Mouse (Mus musculus) stomach, embryonic 15.5 days (tissue): ENCODE data around the gene Ncam1. TPM values are rescaled to one million over a fixed set of nuclear protein-coding genes. Genes with fewer than 3 reads are reported as not detected.
A peak's percentile ranks its signal among the peaks of the same experiment; 100 is the strongest.

Source experiments
- ATAC-seq: fragments of 200-750 bp; cut with Nextera tagmentation; 2 replicates; pipeline ENCODE4 v1.8.0; 2017; ENCODE audit warnings: low read depth, moderate number of reproducible peaks, moderate TSS enrichment; ENCODE audit not compliant: insufficient read depth, low FRiP score
- H3K27ac ChIP-seq: fragments of 300-500 bp; sonication (generic); 2 replicates; pipeline ENCODE4 v1.5.1; 2015; ENCODE audit warnings: mild to moderate bottlenecking, inconsistent platforms
- H3K27me3 ChIP-seq: fragments of 300-500 bp; sonication (generic); replicated peaks from 2 replicates; pipeline ENCODE4 v1.6.1; 2015; ENCODE audit warnings: inconsistent platforms
- H3K36me3 ChIP-seq: fragments of 300-500 bp; sonication (generic); 2 replicates; pipeline ENCODE4 v1.6.1; 2015; ENCODE audit warnings: inconsistent platforms
- H3K4me1 ChIP-seq: fragments of 300-500 bp; sonication (generic); 2 replicates; pipeline ENCODE4 v1.6.1; 2015; ENCODE audit warnings: inconsistent platforms
- H3K4me2 ChIP-seq: fragments of 300-500 bp; sonication (generic); 2 replicates; pipeline ENCODE4 v1.6.1; 2015; ENCODE audit warnings: mild to moderate bottlenecking, inconsistent platforms
- H3K4me3 ChIP-seq: fragments of 300-500 bp; sonication (generic); replicated peaks from 2 replicates; pipeline ENCODE4 v1.5.1; 2015; ENCODE audit warnings: inconsistent platforms
- H3K9ac ChIP-seq: fragments of 300-500 bp; sonication (generic); 2 replicates; pipeline ENCODE4 v1.6.1; 2015; ENCODE audit warnings: inconsistent platforms
- H3K9me3 ChIP-seq: fragments of 300-500 bp; sonication (generic); 2 replicates; pipeline ENCODE4 v1.6.1; 2016; ENCODE audit warnings: inconsistent platforms
- WGBS: fragments of 180-500 bp; shearing (Covaris S2); methylation state at CpG from one replicate; pipeline ENCODE4 v1.1.7; 2015; 5-methylcytosine and 5-hydroxymethylcytosine counted together
- polyA plus RNA-seq: library from polyadenylated mRNA; unstranded; fragments of >200 nt; fragmentation: Nextera tagmentation; extraction: Ambion mirVana; gene quantifications from 2 replicates; pipeline ENCODE4 v1.2.1, GENCODE M21; 2015

Ncam1 gene
- polyA plus RNA-seq, 1 experiment from 2014 or later = 95.4 TPM

DNA sequence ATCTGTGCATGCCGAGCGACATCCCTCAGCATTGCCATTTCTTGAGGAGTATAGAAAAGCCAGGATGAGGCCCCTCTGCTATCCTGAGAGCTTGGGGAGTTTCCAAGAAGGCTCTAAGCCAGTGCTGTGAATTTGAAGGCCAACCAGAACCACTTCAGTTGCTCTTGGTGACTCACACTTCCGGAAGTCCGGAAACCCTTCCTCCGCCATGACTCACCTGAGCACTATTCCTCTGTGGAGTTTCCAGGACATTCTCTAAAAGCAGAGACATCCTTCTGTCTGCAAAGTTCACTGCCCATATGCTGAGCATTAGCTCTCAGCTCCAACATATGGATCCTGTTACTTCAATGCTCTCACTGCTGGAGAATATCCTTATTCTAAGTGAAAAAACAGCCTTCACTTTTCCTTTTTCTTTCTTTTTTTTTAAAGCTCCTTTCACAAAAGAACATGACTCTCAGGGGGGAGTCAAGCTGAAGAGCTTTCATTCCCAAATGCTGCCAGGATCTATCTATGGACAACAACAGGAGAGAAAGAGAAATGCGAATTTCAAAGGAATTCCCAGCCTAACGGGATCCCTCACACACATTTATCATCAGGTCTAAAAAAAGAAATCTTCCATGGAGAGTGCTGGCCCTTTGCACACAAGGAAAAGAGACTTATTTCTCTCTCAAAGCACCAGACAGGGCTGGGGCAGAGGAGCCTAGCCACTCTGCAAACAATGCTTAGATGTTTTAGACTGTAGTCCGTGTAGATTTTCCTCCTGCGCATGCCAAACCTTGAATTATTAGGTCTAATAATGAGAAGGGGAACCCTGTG is 226.8 kb downstream of the Ncam1 start:
- H3K36me3 ChIP-seq = 0 out of 2 replicates have a peak, but pooled peaks cover 9% of the 10 kb centered on the region
- H3K4me2 ChIP-seq = no peak overlapping the region
- WGBS = 33% methylated on average over 9 of the region's 9 CpGs
- no peak overlapping the region for H3K9ac ChIP-seq
- no peaks in the 10 kb centered on the region for H3K9me3 ChIP-seq
- H3K27me3 ChIP-seq = no peaks in the 10 kb centered on the region
- H3K27ac ChIP-seq = peak overlapping the region; percentile 82
- ATAC-seq = peak; percentile 79
- no peak overlapping the region for H3K4me3 ChIP-seq
- H3K4me1 ChIP-seq = peaks cover 9% of the 10 kb centered on the region; the same call in 1 of the 2 replicates

DNA sequence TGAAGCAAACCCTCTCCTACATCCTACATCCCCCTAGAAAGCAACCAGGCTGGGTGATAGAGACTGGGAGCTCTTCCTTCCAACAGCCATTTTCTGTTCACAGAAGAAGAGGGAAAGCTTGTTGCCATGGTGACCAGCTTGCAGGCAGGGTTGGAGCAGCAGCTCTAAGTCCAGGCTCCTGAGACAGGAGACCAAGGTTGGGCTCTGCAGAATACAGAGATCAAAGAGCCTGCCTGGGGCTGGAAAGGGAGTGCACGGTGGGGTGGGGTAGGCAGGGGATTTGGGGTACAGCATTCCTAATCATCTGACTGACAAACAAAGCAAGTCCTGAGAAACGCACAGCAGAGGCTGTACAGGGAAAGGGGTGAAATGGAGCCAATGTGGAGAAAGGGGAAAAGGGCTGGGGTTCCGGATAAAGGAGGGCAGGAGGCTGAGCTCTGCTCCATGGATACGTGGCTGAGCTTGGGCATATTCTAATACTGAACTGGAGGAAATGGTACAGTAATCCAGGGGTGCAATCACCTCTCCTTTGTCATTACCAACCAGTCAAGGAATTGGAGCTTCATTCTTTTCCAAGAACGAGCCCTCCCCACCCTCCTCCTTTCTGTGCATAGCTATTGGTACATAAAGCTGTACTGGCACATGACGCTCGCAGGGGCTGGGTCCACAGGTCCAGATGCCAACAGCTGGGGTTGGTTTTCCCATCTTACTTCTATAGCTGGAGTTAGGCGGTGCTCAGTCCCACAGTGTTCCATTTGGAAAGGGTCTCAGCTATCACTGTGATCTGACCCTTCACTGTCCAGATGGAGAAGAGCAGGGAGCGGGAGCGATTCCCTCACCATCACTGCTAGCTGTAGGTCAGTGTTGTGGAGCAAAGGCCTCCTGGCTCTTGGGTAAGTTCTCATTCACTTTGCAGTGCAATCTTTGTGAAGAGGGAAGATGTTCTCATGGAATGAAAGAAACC is 227.7 kb downstream of the Ncam1 start:
- 43% methylated on average over 10 of the region's 10 CpGs for WGBS
- H3K9ac ChIP-seq = no peak overlapping the region
- peaks cover 9% of the 10 kb centered on the region; the same call in 1 of the 2 replicates for H3K4me1 ChIP-seq
- ATAC-seq = 0 out of 2 replicates have a peak, but pooled peaks have one; percentile 45
- H3K27me3 ChIP-seq = no peaks in the 10 kb centered on the region
- 0 out of 2 replicates have a peak, but pooled peaks cover 9% of the 10 kb centered on the region for H3K36me3 ChIP-seq
- H3K27ac ChIP-seq = peak overlapping the region; percentile 82
- H3K4me3 ChIP-seq = no peak overlapping the region
- H3K4me2 ChIP-seq = no peak overlapping the region
- H3K9me3 ChIP-seq = no peaks in the 10 kb centered on the region

DNA sequence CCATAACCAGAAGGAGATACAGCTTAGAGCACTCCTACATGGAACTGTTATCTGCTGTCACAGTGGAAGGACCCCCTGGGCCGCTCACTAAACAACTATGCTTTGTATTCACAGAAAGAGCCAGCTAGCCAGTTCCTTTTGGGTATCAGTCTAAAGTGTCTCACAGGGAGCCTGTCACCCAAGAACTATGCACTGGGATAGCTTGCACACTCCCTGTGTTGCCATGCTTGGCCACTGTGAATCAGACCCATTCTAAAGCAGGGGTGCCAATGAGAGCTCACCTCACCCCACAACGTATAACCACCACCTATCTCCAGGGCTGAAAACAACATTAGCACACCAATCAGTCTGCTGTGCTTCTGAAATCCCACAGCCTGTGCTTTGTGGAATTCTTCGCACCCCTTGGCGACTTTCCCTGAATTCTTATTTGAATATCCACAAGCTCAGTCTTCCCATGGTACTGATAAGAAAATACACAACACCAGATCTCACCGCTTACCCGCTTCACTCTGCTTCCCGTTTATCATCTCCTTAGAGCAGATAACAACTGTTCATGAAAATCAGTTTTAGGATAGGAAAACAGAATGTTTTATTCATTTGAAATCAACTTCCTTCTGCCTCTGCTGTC is 228.6 kb downstream of the Ncam1 start:
- Histone ChIP-seq H3K27me3 (no peaks in the 10 kb centered on the region), H3K36me3 (0 out of 2 replicates have a peak, but pooled peaks cover 9% of the 10 kb centered on the region), H3K9me3 (no peaks in the 10 kb centered on the region), H3K4me3 (no peak overlapping the region), H3K9ac (no peak overlapping the region), H3K27ac (no peak overlapping the region), H3K4me2 (no peak overlapping the region), H3K4me1 (peaks cover 9% of the 10 kb centered on the region; the same call in 1 of the 2 replicates)
- 52% methylated on average over 7 of the region's 7 CpGs for WGBS
- ATAC-seq = no peak

DNA sequence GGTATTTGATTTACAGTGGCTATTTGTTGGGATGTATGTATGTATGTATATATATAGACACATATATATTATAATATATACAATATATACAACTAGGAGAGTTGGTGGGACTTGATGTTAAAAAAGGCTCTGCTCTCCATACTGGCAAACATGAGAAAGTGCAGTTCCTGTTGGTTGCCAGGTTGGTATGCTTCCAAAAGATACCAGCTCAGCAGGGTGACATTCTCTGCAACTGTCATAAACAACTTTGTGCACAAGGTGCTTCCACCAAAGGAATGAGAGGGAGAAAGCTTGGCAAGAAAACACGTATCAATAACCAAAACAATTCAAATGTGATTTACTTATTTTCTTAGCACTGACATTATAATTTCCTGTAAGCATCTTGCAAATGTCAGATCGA is 232.9 kb downstream of the Ncam1 start:
- Histone ChIP-seq H3K4me1 (peaks cover 4% of the 10 kb centered on the region; the same call in 1 of the 2 replicates), H3K27ac (no peak overlapping the region), H3K9ac (no peak overlapping the region), H3K4me2 (no peak overlapping the region), H3K27me3 (no peaks in the 10 kb centered on the region), H3K36me3 (peaks cover 20% of the 10 kb centered on the region; the same call in 1 of the 2 replicates), H3K9me3 (no peaks in the 10 kb centered on the region), H3K4me3 (no peak overlapping the region)
- no peak for ATAC-seq
- 79% methylated on average over 2 of the region's 2 CpGs for WGBS

DNA sequence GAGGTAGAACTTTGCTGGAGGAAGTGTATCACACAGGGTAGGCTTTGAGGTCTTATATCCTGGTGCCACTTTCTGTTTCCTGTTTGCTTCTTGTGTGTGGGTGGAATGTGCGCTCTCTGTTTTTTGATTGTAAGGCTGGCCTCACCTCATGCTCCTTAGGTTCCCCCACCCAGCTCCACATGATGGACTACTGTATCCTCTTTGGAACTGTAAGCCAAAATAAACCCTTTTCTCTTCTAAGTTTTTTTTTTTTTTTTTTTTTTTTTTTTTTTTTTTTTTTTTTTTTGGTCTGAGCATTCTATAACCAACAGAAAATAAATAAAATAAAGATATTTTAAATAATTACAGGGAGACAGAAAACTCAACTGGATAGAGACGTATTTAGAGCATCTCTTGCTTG is 239.8 kb downstream of the Ncam1 start:
- Histone ChIP-seq H3K9ac (no peak overlapping the region), H3K4me3 (no peak overlapping the region), H3K36me3 (peaks cover 6% of the 10 kb centered on the region; the same call in 1 of the 2 replicates), H3K4me1 (no peaks in the 10 kb centered on the region), H3K9me3 (no peaks in the 10 kb centered on the region), H3K4me2 (no peak overlapping the region), H3K27ac (no peak overlapping the region), H3K27me3 (no peaks in the 10 kb centered on the region)
- 95% methylated on average over 2 of the region's 2 CpGs for WGBS
- no peak for ATAC-seq

DNA sequence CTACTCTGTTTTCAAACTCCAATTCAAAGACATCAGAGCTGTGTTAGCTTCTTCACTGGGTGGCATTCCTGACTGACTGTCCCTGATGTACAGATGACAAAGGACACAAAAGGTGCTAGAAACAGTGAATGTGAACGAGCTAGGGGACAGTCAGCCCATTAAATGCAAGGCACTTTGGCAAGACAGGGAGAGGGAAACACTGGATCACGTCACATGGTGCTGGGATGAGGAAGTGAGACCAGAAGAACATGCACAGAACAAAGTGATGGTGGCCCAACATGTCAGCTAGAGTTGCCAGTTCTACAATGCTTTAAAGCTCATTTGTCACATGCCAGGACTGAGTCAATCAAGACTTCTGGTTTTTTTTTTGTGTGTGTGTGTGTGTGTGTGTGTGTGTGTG is 247.4 kb downstream of the Ncam1 start:
- 68% methylated on average over 2 of the region's 2 CpGs for WGBS
- no peak for ATAC-seq
- H3K4me2 ChIP-seq = no peak overlapping the region
- H3K36me3 ChIP-seq = peaks cover under 1% of the 10 kb centered on the region; the same call in 1 of the 2 replicates
- H3K9me3 ChIP-seq = no peaks in the 10 kb centered on the region
- H3K27me3 ChIP-seq = no peaks in the 10 kb centered on the region
- no peak overlapping the region for H3K4me3 ChIP-seq
- no peak overlapping the region for H3K27ac ChIP-seq
- H3K9ac ChIP-seq = no peak overlapping the region
- no peaks in the 10 kb centered on the region for H3K4me1 ChIP-seq

DNA sequence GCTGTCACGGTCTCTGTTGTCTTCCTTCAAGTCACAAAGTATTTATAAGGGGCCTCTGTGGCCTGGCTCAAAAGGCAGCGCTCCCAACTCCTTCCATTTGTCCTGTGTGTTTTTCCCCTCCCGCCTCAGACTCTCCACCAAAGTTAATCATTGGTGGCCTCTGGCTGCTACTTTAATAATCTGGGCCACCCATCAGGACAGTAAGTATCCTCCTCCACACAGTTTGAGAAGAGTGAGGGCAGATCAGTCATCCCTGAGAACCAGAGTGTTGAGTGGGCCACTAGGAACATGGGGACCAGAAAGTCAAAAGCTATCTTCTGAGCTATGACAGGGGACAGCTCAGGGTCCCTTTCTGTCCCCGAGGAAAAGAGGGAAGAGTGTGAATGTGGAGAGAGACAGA is 256.1 kb downstream of the Ncam1 start:
- Histone ChIP-seq H3K27me3 (no peaks in the 10 kb centered on the region), H3K9ac (no peak overlapping the region), H3K4me3 (no peak overlapping the region), H3K9me3 (no peaks in the 10 kb centered on the region), H3K27ac (no peak overlapping the region), H3K4me2 (no peak overlapping the region), H3K36me3 (no peaks in the 10 kb centered on the region), H3K4me1 (0 out of 2 replicates have a peak, but pooled peaks cover 4% of the 10 kb centered on the region)
- no peak for ATAC-seq
- WGBS = 80% methylated on average over 4 of the region's 4 CpGs

DNA sequence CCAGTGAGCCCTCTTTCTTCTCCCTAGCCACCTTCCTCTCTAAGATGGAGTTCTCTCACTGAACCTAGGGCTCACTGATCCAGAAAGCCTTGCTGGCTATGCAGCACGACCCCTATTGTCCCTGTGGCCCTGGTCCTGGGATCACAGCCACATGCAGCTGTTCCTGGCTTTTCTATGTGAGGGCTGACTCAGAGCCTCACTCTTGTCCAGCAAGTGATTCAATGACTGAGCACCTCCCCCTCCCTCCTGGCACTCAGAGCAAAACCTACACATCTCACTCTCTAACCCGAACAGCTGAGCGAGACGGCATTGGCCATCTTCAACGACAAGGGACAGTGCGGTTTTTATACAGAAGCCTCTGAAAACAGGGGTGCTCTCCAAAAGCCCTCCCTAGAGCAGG is 260.9 kb downstream of the Ncam1 start:
- H3K9ac ChIP-seq = no peak overlapping the region
- H3K27me3 ChIP-seq = no peaks in the 10 kb centered on the region
- no peak overlapping the region for H3K27ac ChIP-seq
- H3K4me2 ChIP-seq = no peak overlapping the region
- 74% methylated on average over 6 of the region's 6 CpGs for WGBS
- no peak for ATAC-seq
- peaks cover 8% of the 10 kb centered on the region; the same call in 1 of the 2 replicates for H3K4me1 ChIP-seq
- H3K4me3 ChIP-seq = no peak overlapping the region
- H3K36me3 ChIP-seq = no peaks in the 10 kb centered on the region
- H3K9me3 ChIP-seq = no peaks in the 10 kb centered on the region

DNA sequence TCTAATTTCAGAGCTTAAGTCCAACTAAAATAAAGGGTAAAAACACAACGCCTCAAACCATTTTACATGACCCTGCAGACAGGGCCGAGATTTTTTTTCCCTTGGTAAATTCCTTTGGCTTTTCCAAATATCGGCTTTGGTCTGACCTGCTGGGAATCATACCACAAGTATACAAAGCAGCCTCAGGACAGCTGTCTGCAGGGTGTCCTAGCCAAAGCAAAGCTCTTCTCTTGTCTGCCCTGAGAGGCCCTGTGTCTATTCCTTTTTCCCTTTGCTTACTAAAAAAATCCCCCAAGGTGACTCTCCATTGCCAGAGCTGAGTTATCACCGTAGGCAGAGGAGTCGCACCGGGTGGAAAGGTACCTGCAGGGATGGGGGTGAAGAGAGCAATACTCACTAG is 262.1 kb downstream of the Ncam1 start:
- Histone ChIP-seq H3K27ac (no peak overlapping the region), H3K27me3 (no peaks in the 10 kb centered on the region), H3K4me3 (no peak overlapping the region), H3K4me2 (no peak overlapping the region), H3K36me3 (no peaks in the 10 kb centered on the region), H3K9ac (no peak overlapping the region), H3K9me3 (no peaks in the 10 kb centered on the region), H3K4me1 (peaks cover 8% of the 10 kb centered on the region; the same call in 1 of the 2 replicates)
- no peak for ATAC-seq
- 56% methylated on average over 6 of the region's 6 CpGs for WGBS

DNA sequence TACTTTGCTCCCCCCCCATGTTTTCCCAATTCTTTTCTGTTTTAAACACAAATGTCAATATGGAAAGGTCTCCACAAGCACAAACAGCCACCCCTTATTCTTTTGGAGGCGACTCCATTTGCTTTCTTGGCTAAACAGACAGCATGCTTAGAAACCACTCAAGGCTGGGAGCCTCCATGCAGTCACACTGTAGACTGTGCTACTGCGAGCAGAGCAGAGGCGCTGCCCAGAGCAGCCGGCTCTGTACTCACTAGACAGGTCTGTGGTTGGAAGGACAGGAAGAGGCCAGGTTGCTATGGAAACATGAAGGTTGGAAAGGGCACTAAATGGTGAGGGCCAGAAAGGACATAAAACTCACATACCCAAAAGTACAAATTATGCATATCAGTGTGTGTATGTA is 263.8 kb downstream of the Ncam1 start:
- H3K4me3 ChIP-seq = no peak overlapping the region
- no peaks in the 10 kb centered on the region for H3K36me3 ChIP-seq
- no peaks in the 10 kb centered on the region for H3K9me3 ChIP-seq
- 43% methylated on average over 4 of the region's 4 CpGs for WGBS
- H3K4me1 ChIP-seq = peaks cover 8% of the 10 kb centered on the region; the same call in 1 of the 2 replicates
- H3K27me3 ChIP-seq = no peaks in the 10 kb centered on the region
- no peak overlapping the region for H3K4me2 ChIP-seq
- no peak overlapping the region for H3K27ac ChIP-seq
- ATAC-seq = no peak
- no peak overlapping the region for H3K9ac ChIP-seq

DNA sequence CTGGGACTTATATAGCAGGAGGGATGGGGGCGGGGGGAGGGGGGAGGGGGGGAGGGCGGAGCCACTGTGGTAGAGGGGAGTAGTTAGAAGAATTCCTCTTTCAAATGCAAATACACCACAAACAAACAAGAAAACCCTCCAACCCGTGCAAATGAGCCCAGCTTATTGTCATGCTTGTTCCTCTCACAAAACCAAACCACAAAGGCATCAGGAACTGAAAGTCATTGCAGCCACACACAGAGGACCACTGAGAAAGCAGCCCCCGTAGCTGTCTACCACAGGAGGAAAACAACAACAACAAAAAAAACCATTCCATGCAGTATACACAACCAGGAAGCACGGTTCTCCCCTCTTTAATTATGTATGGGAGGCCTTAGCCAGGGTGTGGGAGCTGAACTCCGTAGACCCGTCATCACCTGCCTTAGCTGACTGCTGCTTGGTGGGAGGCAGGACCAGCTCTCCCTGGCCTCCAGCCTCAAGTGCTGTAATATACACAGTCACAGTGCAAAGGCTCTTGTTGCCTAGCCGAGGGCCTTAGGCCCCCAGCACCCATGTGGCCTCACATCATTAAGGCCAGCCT is 264.7 kb downstream of the Ncam1 start:
- ATAC-seq = no peak
- no peaks in the 10 kb centered on the region for H3K36me3 ChIP-seq
- 39% methylated on average over 8 of the region's 8 CpGs for WGBS

More for the DNA sequence above, 264.7 kb downstream of the Ncam1 start:
- no peak overlapping the region for H3K4me2 ChIP-seq
- no peaks in the 10 kb centered on the region for H3K27me3 ChIP-seq
- H3K27ac ChIP-seq = no peak overlapping the region
- H3K4me3 ChIP-seq = no peak overlapping the region
- H3K4me1 ChIP-seq = peaks cover 8% of the 10 kb centered on the region; the same call in 1 of the 2 replicates
- H3K9me3 ChIP-seq = no peaks in the 10 kb centered on the region
- no peak overlapping the region for H3K9ac ChIP-seq
